7 mouse cellular contexts compared by ENCODE assay signal in genomic region chr9:72883940-72884339, GRCm38 (mm10). TPM values are rescaled to one million over a fixed set of nuclear protein-coding genes. Genes with fewer than 3 reads are reported as not detected.
DNase-seq lines count a peak whose midpoint lies in the region; ATAC-seq and TF ChIP-seq lines count a peak whose summit lies in the region.

No protein-coding gene starts in this region.

- TF ChIP-seq CTCF in liver, embryonic 14.5 days (IDR thresholded peaks at IDR 0.05; ENCODE audit: low read depth): peak; percentile 74

- peak; percentile 5 to 19 for DNase-seq in urinary bladder, postnatal 36 days (ENCODE audit: low spot score in 2 of 2)
- no peak for DNase-seq in urinary bladder, postnatal 4 days (ENCODE audit: low spot score in 2 of 2)
- DNase-seq in c-Kit-positive CD71-positive TER-119-positive erythroid progenitor cells, embryonic 14.5 days (ENCODE audit: low spot score): peak; percentile 21
- DNase-seq in liver, embryonic 14.5 days (ENCODE audit: low read depth in 3 of 3, low spot score in 3 of 3): peak in 2 of 3 experiments; percentile 14 to 29

- WGBS in forebrain, embryonic 15.5 days: 13% methylated on average over 3 of the region's 3 CpGs
- WGBS in intestine, embryonic 16.5 days: 12% methylated on average over 3 of the region's 3 CpGs
- WGBS in liver, embryonic 14.5 days (ENCODE audit: insufficient replicate concordance): 9% methylated on average over 3 of the region's 3 CpGs
- WGBS in neural tube, embryonic 14.5 days: 21% methylated on average over 3 of the region's 3 CpGs

- no peak overlapping the region for H3K27ac ChIP-seq in forebrain, embryonic 15.5 days (replicated peaks)
- H3K27ac ChIP-seq in intestine, embryonic 16.5 days (ENCODE audit: low read length): no peak overlapping the region
- no peak overlapping the region for H3K27ac ChIP-seq in liver, embryonic 14.5 days
- H3K27ac ChIP-seq in neural tube, embryonic 14.5 days (ENCODE audit: low read depth, low read length): no peak overlapping the region

- H3K27me3 ChIP-seq in forebrain, embryonic 15.5 days: peaks cover 6% of the 10 kb centered on the region; the same call in 1 of the 2 replicates
- H3K27me3 ChIP-seq in intestine, embryonic 16.5 days (replicated peaks; ENCODE audit: control insufficient read depth, insufficient read depth, low read length): no peaks in the 10 kb centered on the region
- no peaks in the 10 kb centered on the region for H3K27me3 ChIP-seq in liver, embryonic 14.5 days (ENCODE audit: control insufficient read depth, insufficient read depth, low read length)
- no peaks in the 10 kb centered on the region for H3K27me3 ChIP-seq in neural tube, embryonic 14.5 days (ENCODE audit: control insufficient read depth, insufficient read depth, low read length)

- no peak overlapping the region for H3K4me2 ChIP-seq in forebrain, embryonic 15.5 days (replicated peaks)
- no peak overlapping the region for H3K4me2 ChIP-seq in intestine, embryonic 16.5 days (ENCODE audit: low read depth, low read length)
- H3K4me2 ChIP-seq in liver, embryonic 14.5 days (ENCODE audit: low read depth): no peak overlapping the region
- no peak overlapping the region for H3K4me2 ChIP-seq in neural tube, embryonic 14.5 days (ENCODE audit: low read depth, low read length)

- TF ChIP-seq EP300 in liver, embryonic 14.5 days (IDR thresholded peaks at IDR 0.05; ENCODE audit: low read depth): no peak

- no peak overlapping the region for H3K4me3 ChIP-seq in forebrain, embryonic 15.5 days
- H3K4me3 ChIP-seq in intestine, embryonic 16.5 days (ENCODE audit: low read length): no peak overlapping the region
- H3K4me3 ChIP-seq in liver, embryonic 14.5 days (ENCODE audit: insufficient read depth in 1 of 2, low read depth in 2 of 2, low read length in 2 of 2): no peak overlapping the region
- no peak overlapping the region for H3K4me3 ChIP-seq in neural tube, embryonic 14.5 days (ENCODE audit: low read depth, low read length)

- H3K4me1 ChIP-seq in forebrain, embryonic 15.5 days: peaks cover 21% of the 10 kb centered on the region; the same call in 1 of the 2 replicates
- peaks cover 18% of the 10 kb centered on the region for H3K4me1 ChIP-seq in intestine, embryonic 16.5 days (ENCODE audit: control insufficient read depth, insufficient read depth, low read length)
- peaks cover 0 to 7% of the 10 kb centered on the region in 2 experiments; a peak in 2 of 4 replicates for H3K4me1 ChIP-seq in liver, embryonic 14.5 days (replicated peaks; ENCODE audit: control insufficient read depth in 2 of 2, insufficient read depth in 2 of 2, low read length in 1 of 2)
- no peaks in the 10 kb centered on the region for H3K4me1 ChIP-seq in neural tube, embryonic 14.5 days (ENCODE audit: control insufficient read depth, insufficient read depth, low read length)

- H3K36me3 ChIP-seq in forebrain, embryonic 15.5 days: no peaks in the 10 kb centered on the region
- no peaks in the 10 kb centered on the region for H3K36me3 ChIP-seq in intestine, embryonic 16.5 days (ENCODE audit: control insufficient read depth, insufficient read depth, low read length)
- H3K36me3 ChIP-seq in liver, embryonic 14.5 days (replicated peaks; ENCODE audit: control insufficient read depth, insufficient read depth, low read depth): no peaks in the 10 kb centered on the region
- no peaks in the 10 kb centered on the region for H3K36me3 ChIP-seq in neural tube, embryonic 14.5 days (ENCODE audit: control insufficient read depth, insufficient read depth, low read length)

- H3K9ac ChIP-seq in forebrain, embryonic 15.5 days (replicated peaks): no peak overlapping the region
- no peak overlapping the region for H3K9ac ChIP-seq in intestine, embryonic 16.5 days (ENCODE audit: low read depth, low read length)
- no peak overlapping the region for H3K9ac ChIP-seq in liver, embryonic 14.5 days (replicated peaks)
- no peak overlapping the region for H3K9ac ChIP-seq in neural tube, embryonic 14.5 days (replicated peaks; ENCODE audit: low read depth, low read length)

- peak; percentile 78 for ATAC-seq in forebrain, embryonic 15.5 days (replicated peaks)
- ATAC-seq in intestine, embryonic 16.5 days: peak; percentile 60
- no peak for ATAC-seq in liver, embryonic 14.5 days (ENCODE audit: insufficient read depth)
- peak; percentile 75; the same call in 1 of the 2 replicates for ATAC-seq in neural tube, embryonic 14.5 days (ENCODE audit: low read depth)

- H3K9me3 ChIP-seq in forebrain, embryonic 15.5 days: no peaks in the 10 kb centered on the region
- no peaks in the 10 kb centered on the region for H3K9me3 ChIP-seq in intestine, embryonic 16.5 days (ENCODE audit: control insufficient read depth, low read length)
- no peaks in the 10 kb centered on the region for H3K9me3 ChIP-seq in liver, embryonic 14.5 days (ENCODE audit: control insufficient read depth, low read length)
- no peaks in the 10 kb centered on the region for H3K9me3 ChIP-seq in neural tube, embryonic 14.5 days (ENCODE audit: control insufficient read depth, low read length)

RNA-seq across cellular contexts. Expression of gene Pygo1, which starts 41.5 kb away (rescaled TPM):
- 14.8 and 15.4 TPM in 2 replicates for polyA plus RNA-seq in forebrain, embryonic 15.5 days (2015; fragmentation: Nextera tagmentation; extraction: Ambion mirVana)
- 1.5 and 1.7 TPM in 2 replicates for polyA plus RNA-seq in intestine, embryonic 16.5 days (2015; fragmentation: Nextera tagmentation; extraction: Ambion mirVana)
- 0.09 TPM in 2 replicates for polyA plus RNA-seq in liver, embryonic 14.5 days (2012; rRNA removed)
- 0.04 and 0.06 TPM in 2 replicates for polyA plus RNA-seq in liver, embryonic 14.5 days (2014; fragmentation: Nextera tagmentation; extraction: Ambion mirVana)
- polyA plus RNA-seq in neural tube, embryonic 14.5 days (2014; fragmentation: Nextera tagmentation; extraction: Ambion mirVana): 19.7 and 20.5 TPM in 2 replicates

Comparison
In these comparisons a context has a peak if more than half of its experiments do, and no peak if none do; other contexts are left out.
1. DNase-seq: peak in urinary bladder, postnatal 36 days (2 of 2), c-Kit-positive CD71-positive TER-119-positive erythroid progenitor cells, embryonic 14.5 days (single experiment) and liver, embryonic 14.5 days (2 of 3); none in urinary bladder, postnatal 4 days (0 of 2).